Mouse (Mus musculus): ENCODE measurements at regions not wholly inside any gene's neighbourhood (a gene's known extent, or its start where the extent isn't known, plus 50 kb on each side); places are given as distances from the start of the nearest gene placed in this dataset.

- ATAC-seq (replicated peaks; ENCODE audit: poor library complexity): no peak
These were observed 297.0 kb upstream of the Gm10295 start for GRCm38 (mm10) chr7:71648314-71648713.

GRCm38 (mm10) chr7:71646944-71647343, 295.7 kb upstream of the Gm10295 start:
- ATAC-seq (replicated peaks; ENCODE audit: poor library complexity): no peak

GRCm38 (mm10) chr7:71623048-71623447, 271.8 kb upstream of the Gm10295 start:
- ATAC-seq (replicated peaks; ENCODE audit: poor library complexity): no peak

GRCm38 (mm10) chr7:71603159-71603558, 251.9 kb upstream of the Gm10295 start:
- no peak for ATAC-seq (replicated peaks; ENCODE audit: poor library complexity)

- ATAC-seq (replicated peaks; ENCODE audit: poor library complexity): no peak
These were observed 245.5 kb upstream of the Gm10295 start for GRCm38 (mm10) chr7:71596780-71597179.

GRCm38 (mm10) chr7:71587626-71588025, 236.3 kb upstream of the Gm10295 start:
- ATAC-seq (replicated peaks; ENCODE audit: poor library complexity): no peak

GRCm38 (mm10) chr7:71583443-71584055, 232.3 kb upstream of the Gm10295 start:
- ATAC-seq (replicated peaks; ENCODE audit: poor library complexity): no peak

GRCm38 (mm10) chr7:71581746-71582145, 230.5 kb upstream of the Gm10295 start:
- ATAC-seq (replicated peaks; ENCODE audit: poor library complexity): peak; percentile 80

- ATAC-seq (replicated peaks; ENCODE audit: poor library complexity): no peak
These were observed 209.1 kb upstream of the Gm10295 start for GRCm38 (mm10) chr7:71560296-71560936.

GRCm38 (mm10) chr7:71556473-71556872, 205.2 kb upstream of the Gm10295 start:
- ATAC-seq (replicated peaks; ENCODE audit: poor library complexity): no peak

GRCm38 (mm10) chr7:71555476-71555875, 204.2 kb upstream of the Gm10295 start:
- no peak for ATAC-seq (replicated peaks; ENCODE audit: poor library complexity)

- no peak for ATAC-seq (replicated peaks; ENCODE audit: poor library complexity)
These were observed 195.4 kb upstream of the Gm10295 start for GRCm38 (mm10) chr7:71546606-71547213.

GRCm38 (mm10) chr7:71541467-71541866, 190.2 kb upstream of the Gm10295 start:
- ATAC-seq (replicated peaks; ENCODE audit: poor library complexity): no peak

GRCm38 (mm10) chr7:71533109-71533508, 181.8 kb upstream of the Gm10295 start:
- no peak for ATAC-seq (replicated peaks; ENCODE audit: poor library complexity)

GRCm38 (mm10) chr7:71531496-71531895, 180.2 kb upstream of the Gm10295 start:
- ATAC-seq (replicated peaks; ENCODE audit: poor library complexity): no peak

- ATAC-seq (replicated peaks; ENCODE audit: poor library complexity): peak; percentile 52
These were observed 179.6 kb upstream of the Gm10295 start for GRCm38 (mm10) chr7:71530922-71531321.

- ATAC-seq (replicated peaks; ENCODE audit: poor library complexity): no peak
These were observed 174.9 kb upstream of the Gm10295 start for GRCm38 (mm10) chr7:71526152-71526551.

- no peak for ATAC-seq (replicated peaks; ENCODE audit: poor library complexity)
These were observed 173.4 kb upstream of the Gm10295 start for GRCm38 (mm10) chr7:71524577-71525126.

- no peak for ATAC-seq (replicated peaks; ENCODE audit: poor library complexity)
These were observed 172.8 kb upstream of the Gm10295 start for GRCm38 (mm10) chr7:71524119-71524518.

- no peak for ATAC-seq (replicated peaks; ENCODE audit: poor library complexity)
These were observed 156.1 kb upstream of the Gm10295 start for GRCm38 (mm10) chr7:71507379-71507778.

GRCm38 (mm10) chr7:71500719-71501118, 149.4 kb upstream of the Gm10295 start:
- ATAC-seq (replicated peaks; ENCODE audit: poor library complexity): peak; percentile 96

- ATAC-seq (replicated peaks; ENCODE audit: poor library complexity): no peak
These were observed 146.8 kb upstream of the Gm10295 start for GRCm38 (mm10) chr7:71498123-71498522.
